Mouse (Mus musculus): ENCODE data around the gene Hemgn. TPM values are rescaled to one million over a fixed set of nuclear protein-coding genes. Genes with fewer than 3 reads are reported as not detected.

Gene Hemgn
- 24.6 and 38.0 TPM in 2 replicates for polyA plus RNA-seq (2012; ENCODE audit: low replicate concordance)

DNA sequence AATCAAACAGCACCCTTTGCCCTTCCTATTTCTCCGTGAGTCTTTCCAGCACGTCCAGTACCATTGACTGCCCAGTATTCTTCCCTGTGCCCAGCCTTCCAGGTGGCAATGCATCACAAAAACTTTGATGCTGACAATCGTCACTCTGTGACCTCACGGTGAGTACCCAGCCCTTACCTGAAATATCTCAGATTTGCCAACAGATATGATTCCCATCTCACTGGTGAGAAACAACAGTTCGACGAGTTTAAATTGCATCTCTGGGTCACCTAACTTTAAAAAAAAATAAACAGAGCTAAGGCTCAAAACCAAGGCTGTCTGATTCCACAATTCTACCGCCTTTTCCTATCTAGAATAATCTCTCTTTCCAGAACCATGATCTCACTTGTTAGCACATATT is at the start of gene Hemgn:
Hemgn (minus strand) TSS at position 101 of the 400 bp plus-strand sequence.

DNA sequence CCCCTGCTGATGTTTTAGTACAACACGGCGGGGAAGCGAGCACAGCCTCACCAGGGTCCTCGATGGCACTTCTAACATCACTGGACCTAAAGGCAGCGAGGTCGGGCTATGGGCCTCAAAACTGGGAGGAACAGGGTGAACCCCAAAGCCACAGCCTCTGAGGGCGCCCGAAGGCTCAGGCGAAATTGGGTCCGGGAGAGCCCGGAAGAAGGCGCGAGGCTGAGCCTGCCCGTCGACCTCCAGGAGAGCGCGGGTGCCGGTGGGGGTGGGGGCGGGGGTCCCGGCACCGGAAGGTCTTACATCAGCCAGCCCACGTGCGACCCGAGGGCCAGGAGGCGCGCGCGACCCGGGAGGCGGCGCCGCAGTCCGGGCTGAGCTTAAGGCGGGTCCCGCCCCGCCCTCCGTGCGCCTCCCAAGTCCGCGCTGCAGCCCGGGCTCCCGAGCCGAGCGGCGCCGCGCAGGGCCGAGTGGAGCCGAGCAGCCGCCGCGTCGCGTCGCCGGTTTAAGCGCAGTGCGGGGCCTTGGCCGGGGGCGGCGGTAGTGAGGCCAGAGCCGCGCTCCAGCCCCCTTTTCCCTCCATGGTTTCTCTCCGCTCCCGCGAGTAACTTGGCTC is 37.3 kb upstream of the Hemgn start, which contains the start of gene Anp32b:
Anp32b (plus strand) TSS at position 384 of the 613 bp plus-strand sequence.

DNA sequence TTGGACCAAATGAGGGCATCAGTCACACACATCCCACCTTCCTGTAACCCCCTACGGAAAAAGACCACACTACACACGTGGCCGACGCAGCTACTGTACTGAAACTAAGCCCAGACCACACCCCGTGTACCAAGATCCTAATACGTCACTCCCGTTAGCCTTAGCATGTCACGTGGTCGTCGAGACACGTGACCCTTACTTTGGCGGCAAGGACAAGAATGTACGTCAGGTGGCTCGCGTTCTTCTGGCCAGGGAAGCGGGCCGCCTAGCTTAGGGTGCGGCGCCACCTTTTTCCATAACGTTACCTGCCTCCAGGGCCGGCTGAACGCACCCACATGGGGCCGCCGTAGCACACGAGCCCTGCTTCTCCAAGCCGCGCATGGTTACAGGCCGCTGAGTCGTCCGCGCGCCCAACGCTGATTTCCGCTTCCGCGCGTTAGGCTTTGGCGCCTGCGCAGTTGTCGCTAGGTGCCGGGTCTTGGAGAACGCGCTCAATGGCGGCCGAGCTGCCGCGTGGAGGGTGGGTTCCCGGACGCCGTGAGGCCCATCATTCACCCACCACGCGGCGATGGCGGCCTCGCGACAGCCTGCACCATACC is 24.2 kb downstream of the Hemgn start, which contains the start of gene Trmo:
Trmo (minus strand) TSS at position 425 of the 599 bp plus-strand sequence.

Other genes starting within 250 kb of the Hemgn start
- gene Xpa, start 217.2 kb downstream of the Hemgn start, polyA plus RNA-seq (2012; ENCODE audit: low replicate concordance): 19.5 and 25.6 TPM in 2 replicates
- not detected in 2 replicates for gene Foxe1, start 69.9 kb downstream of the Hemgn start, polyA plus RNA-seq (2012; ENCODE audit: low replicate concordance)
- 5.4 and 5.6 TPM in 2 replicates for gene Trmo, start 24.1 kb downstream of the Hemgn start, polyA plus RNA-seq (2012; ENCODE audit: low replicate concordance)
- gene Anp32b, start 37.4 kb upstream of the Hemgn start, polyA plus RNA-seq (2012; ENCODE audit: low replicate concordance): 1,030 and 2,061 TPM in 2 replicates
- 31.8 and 43.5 TPM in 2 replicates for gene Nans, start 75.7 kb upstream of the Hemgn start, polyA plus RNA-seq (2012; ENCODE audit: low replicate concordance)
- 8.1 and 14.6 TPM in 2 replicates for gene Trim14, start 122.6 kb upstream of the Hemgn start, polyA plus RNA-seq (2012; ENCODE audit: low replicate concordance)
- gene Coro2a, start 188.7 kb upstream of the Hemgn start, polyA plus RNA-seq (2012; ENCODE audit: low replicate concordance): 2.6 and 4.5 TPM in 2 replicates
- 0.30 and 0.50 TPM in 2 replicates for gene Tbc1d2, start 236.7 kb upstream of the Hemgn start, polyA plus RNA-seq (2012; ENCODE audit: low replicate concordance)

All from leukemia stem cell, adult 10-12 weeks (primary cell).